Mouse (Mus musculus) midbrain, embryonic 16.5 days (tissue): ENCODE measurements at regions not wholly inside any gene's neighbourhood (a gene's known extent, or its start where the extent isn't known, plus 50 kb on each side); places are given as distances from the start of the nearest gene placed in this dataset.

ENCODE experiments used
- ATAC-seq: fragments of 200-750 bp; cut with Nextera tagmentation; 2 replicates; pipeline ENCODE4 v1.8.0; 2017; ENCODE audit warnings: moderate TSS enrichment
- H3K27ac ChIP-seq: fragments of 300-500 bp; sonication (generic); 2 replicates; pipeline ENCODE4 v1.5.1; 2014; ENCODE audit warnings: mild to moderate bottlenecking, low read length, mixed read lengths
- H3K27me3 ChIP-seq: fragments of 300-500 bp; sonication (generic); 2 replicates; pipeline ENCODE4 v1.6.1; 2014; ENCODE audit warnings: low read depth, low read length, mixed read lengths; ENCODE audit not compliant: control insufficient read depth, insufficient read depth
- H3K36me3 ChIP-seq: fragments of 300-500 bp; sonication (generic); 2 replicates; pipeline ENCODE4 v1.6.1; 2014; ENCODE audit warnings: mild to moderate bottlenecking, low read length, moderate library complexity, mixed read lengths; ENCODE audit not compliant: control insufficient read depth, insufficient read depth
- H3K4me1 ChIP-seq: fragments of 300-500 bp; sonication (generic); 2 replicates; pipeline ENCODE4 v1.6.1; 2014; ENCODE audit warnings: mild to moderate bottlenecking, low read length, mixed read lengths; ENCODE audit not compliant: control insufficient read depth, insufficient read depth
- H3K4me2 ChIP-seq: fragments of 300-500 bp; sonication (generic); 2 replicates; pipeline ENCODE4 v1.6.1; 2014; ENCODE audit warnings: mild to moderate bottlenecking, low read length, mixed read lengths
- H3K4me3 ChIP-seq: fragments of 300-500 bp; sonication (generic); 2 replicates; pipeline ENCODE4 v1.5.1; 2014; ENCODE audit warnings: low read depth, mild to moderate bottlenecking, low read length, moderate library complexity, mixed read lengths
- H3K9ac ChIP-seq: fragments of 300-500 bp; sonication (generic); 2 replicates; pipeline ENCODE4 v1.6.1; 2014; ENCODE audit warnings: low read depth, low read length, mixed read lengths
- H3K9me3 ChIP-seq: fragments of 300-500 bp; sonication (generic); replicated peaks from 2 replicates; pipeline ENCODE4 v1.6.1; 2014; ENCODE audit warnings: mild to moderate bottlenecking, low read length, mixed read lengths; ENCODE audit not compliant: control insufficient read depth, poor library complexity, severe bottlenecking
- WGBS: fragments of 180-500 bp; shearing (Covaris S2); extraction: QIAGEN DNeasy Blood & Tissue Kit; methylation state at CpG from one replicate; pipeline ENCODE4 v1.1.7; 2014; 5-methylcytosine and 5-hydroxymethylcytosine counted together

- peak overlapping the region; percentile 98 for H3K27ac ChIP-seq
- peak overlapping the region; percentile 83 for H3K4me2 ChIP-seq
- peaks cover 17% of the 10 kb centered on the region for H3K4me1 ChIP-seq
- peak overlapping the region; percentile 45 for H3K4me3 ChIP-seq
- H3K27me3 ChIP-seq: no peaks in the 10 kb centered on the region
- 23% methylated on average over 13 of the region's 13 CpGs for WGBS
- peak overlapping the region; percentile 85 for H3K9ac ChIP-seq
- no peaks in the 10 kb centered on the region for H3K9me3 ChIP-seq
- peak; percentile 43 for ATAC-seq
- no peaks in the 10 kb centered on the region for H3K36me3 ChIP-seq
Measured at GRCm38 (mm10) chr15:36937757-36938498, 69.6 kb downstream of the Zfp706 start.

DNA sequence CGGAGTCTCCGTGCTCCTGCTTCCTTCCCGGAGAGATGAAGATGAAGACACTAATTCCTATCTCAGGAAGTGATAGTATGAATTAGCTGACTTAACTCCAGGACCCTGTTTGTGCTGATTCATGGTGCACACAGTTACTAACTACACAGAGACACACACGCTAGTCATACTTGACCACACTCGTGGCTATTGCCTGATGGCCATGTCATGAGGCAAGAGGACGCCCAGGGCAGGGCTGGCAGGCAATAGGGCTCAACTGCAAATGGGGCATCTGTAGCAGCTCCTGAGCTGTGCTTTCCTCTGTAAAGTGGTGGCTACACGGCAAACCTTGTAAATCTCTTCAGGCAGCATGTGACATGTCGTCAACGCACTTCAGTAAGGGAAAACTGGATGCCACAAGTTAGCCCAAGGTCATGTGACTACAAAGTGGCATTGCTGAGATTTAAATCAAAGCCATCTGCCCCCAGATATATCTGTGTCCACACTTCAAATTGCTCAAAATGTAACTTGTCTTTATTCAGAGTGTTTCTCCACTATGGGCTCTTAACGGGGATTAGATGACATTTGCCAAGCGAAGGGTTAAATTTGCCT lies 70.4 kb downstream of the Zfp706 start:
- peaks cover 16% of the 10 kb centered on the region for H3K4me1 ChIP-seq
- no peaks in the 10 kb centered on the region for H3K9me3 ChIP-seq
- H3K36me3 ChIP-seq: no peaks in the 10 kb centered on the region
- 89% methylated on average over 11 of the region's 11 CpGs for WGBS
- no peak overlapping the region for H3K4me3 ChIP-seq
- H3K27me3 ChIP-seq: no peaks in the 10 kb centered on the region
- no peak overlapping the region for H3K9ac ChIP-seq
- no peak overlapping the region for H3K4me2 ChIP-seq
- no peak for ATAC-seq
- peak overlapping the region; percentile 98; the same call in 1 of the 2 replicates for H3K27ac ChIP-seq

GRCm38 (mm10) chr15:36934801-36935200 lies 72.8 kb downstream of the Zfp706 start:
- H3K27me3 ChIP-seq: no peaks in the 10 kb centered on the region
- H3K4me3 ChIP-seq: no peak overlapping the region
- WGBS: 55% methylated on average over 1 of the region's 3 CpGs
- no peaks in the 10 kb centered on the region for H3K9me3 ChIP-seq
- peaks cover 16% of the 10 kb centered on the region for H3K4me1 ChIP-seq
- no peak overlapping the region for H3K4me2 ChIP-seq
- H3K27ac ChIP-seq: no peak overlapping the region
- no peak for ATAC-seq
- no peaks in the 10 kb centered on the region for H3K36me3 ChIP-seq
- no peak overlapping the region for H3K9ac ChIP-seq

DNA sequence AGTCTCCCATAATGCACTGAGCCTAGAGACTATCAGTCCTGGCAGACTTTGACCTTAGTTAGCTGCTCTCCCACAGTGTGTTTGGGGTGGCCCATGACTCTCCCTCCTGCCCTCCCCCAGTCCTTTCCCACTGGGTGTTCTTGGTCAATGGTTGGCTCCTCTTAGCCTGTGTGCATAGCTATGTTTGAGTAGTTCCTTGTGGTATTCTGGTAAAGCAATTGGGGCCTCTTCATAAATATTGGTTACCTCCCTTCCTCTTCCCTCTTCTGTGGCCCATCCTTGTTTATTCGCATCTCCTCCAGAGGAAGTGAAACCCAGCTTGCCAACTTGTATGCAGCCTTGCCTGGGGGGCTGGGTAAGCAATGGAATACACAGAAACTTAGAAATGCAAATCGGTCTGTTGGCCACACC lies 74.0 kb downstream of the Zfp706 start:
- 92% methylated on average over 2 of the region's 2 CpGs for WGBS
- Histone ChIP-seq H3K9ac (no peak overlapping the region), H3K4me3 (no peak overlapping the region), H3K36me3 (no peaks in the 10 kb centered on the region), H3K4me2 (no peak overlapping the region), H3K27ac (no peak overlapping the region), H3K4me1 (peaks cover 7% of the 10 kb centered on the region), H3K9me3 (no peaks in the 10 kb centered on the region), H3K27me3 (no peaks in the 10 kb centered on the region)
- ATAC-seq: no peak

DNA sequence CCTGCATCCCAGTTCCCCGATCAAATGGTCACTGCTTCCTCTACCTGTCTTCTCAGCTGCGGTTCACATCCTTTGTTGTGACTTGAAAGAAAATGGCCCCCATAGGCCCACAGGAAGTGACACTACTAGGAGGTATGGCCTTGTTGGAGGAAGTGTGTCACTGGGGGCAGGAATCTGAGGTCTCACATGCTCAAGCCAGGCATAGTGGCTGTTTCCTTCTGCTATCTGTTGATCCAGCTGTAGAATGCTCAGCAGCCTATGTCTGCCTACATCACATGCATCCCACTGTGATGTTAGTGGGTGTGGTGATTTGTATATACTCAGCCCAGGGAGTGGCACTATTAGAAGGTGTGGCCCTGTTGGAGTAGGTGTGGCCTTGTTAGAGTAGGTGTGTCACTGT lies 76.1 kb downstream of the Zfp706 start:
- Histone ChIP-seq H3K9ac (no peak overlapping the region), H3K36me3 (no peaks in the 10 kb centered on the region), H3K9me3 (no peaks in the 10 kb centered on the region), H3K4me3 (no peak overlapping the region), H3K4me2 (no peak overlapping the region), H3K4me1 (no peaks in the 10 kb centered on the region), H3K27me3 (no peaks in the 10 kb centered on the region), H3K27ac (no peak overlapping the region)
- 72% methylated on average over 2 of the region's 2 CpGs for WGBS
- ATAC-seq: no peak

- no peak overlapping the region for H3K4me2 ChIP-seq
- no peaks in the 10 kb centered on the region for H3K27me3 ChIP-seq
- ATAC-seq: no peak
- H3K4me1 ChIP-seq: no peaks in the 10 kb centered on the region
- H3K27ac ChIP-seq: no peak overlapping the region
- no peak overlapping the region for H3K9ac ChIP-seq
- no peaks in the 10 kb centered on the region for H3K36me3 ChIP-seq
- no peaks in the 10 kb centered on the region for H3K9me3 ChIP-seq
- no peak overlapping the region for H3K4me3 ChIP-seq
- 84% methylated on average over 6 of the region's 6 CpGs for WGBS
Measured at GRCm38 (mm10) chr15:36930433-36930832, 77.1 kb downstream of the Zfp706 start.

DNA sequence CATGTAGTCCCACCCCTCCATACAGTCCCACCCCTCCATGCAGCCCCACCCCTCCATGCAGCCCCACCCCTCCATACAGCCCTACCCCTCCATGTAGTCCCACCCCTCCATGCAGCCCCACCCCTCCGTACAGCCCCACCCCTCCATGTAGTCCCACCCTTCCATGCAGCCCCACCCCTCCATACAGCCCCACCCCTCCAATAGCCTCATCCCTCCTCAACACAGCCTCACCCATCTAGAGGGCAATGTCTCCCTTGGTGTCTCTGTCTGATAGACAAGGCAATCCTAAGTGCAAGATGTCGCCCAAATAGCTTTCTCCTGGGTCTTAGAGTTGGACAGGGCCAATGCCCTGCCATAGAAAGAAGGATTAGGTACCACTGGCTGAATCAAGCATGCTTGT lies 77.8 kb downstream of the Zfp706 start:
- H3K9ac ChIP-seq: no peak overlapping the region
- H3K4me3 ChIP-seq: no peak overlapping the region
- H3K27me3 ChIP-seq: no peaks in the 10 kb centered on the region
- H3K27ac ChIP-seq: no peak overlapping the region
- H3K4me2 ChIP-seq: no peak overlapping the region
- whole genome bisulfite sequencing: 82% methylated on average over 2 of the region's 2 CpGs
- no peaks in the 10 kb centered on the region for H3K36me3 ChIP-seq
- no peaks in the 10 kb centered on the region for H3K9me3 ChIP-seq
- ATAC-seq: no peak
- H3K4me1 ChIP-seq: no peaks in the 10 kb centered on the region

DNA sequence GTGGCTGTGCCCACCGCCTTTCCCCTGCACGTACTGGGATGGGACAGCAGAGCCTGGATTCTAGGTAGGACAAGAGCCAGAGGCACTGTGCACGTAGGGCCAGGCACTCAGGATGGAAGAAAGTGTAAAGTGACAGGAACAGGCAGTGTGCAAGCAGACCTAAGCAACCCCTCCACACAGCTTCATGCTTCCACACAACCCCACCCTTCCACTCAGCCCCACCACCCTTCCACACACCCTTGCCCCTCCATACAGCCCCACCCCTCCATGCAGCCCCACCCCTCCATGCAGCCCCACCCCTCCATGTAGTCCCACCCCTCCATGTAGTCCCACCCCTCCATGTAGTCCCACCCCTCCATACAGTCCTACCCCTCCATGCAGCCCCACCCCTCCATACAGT lies 78.5 kb downstream of the Zfp706 start:
- Histone ChIP-seq H3K27me3 (no peaks in the 10 kb centered on the region), H3K4me3 (no peak overlapping the region), H3K9me3 (no peaks in the 10 kb centered on the region), H3K27ac (no peak overlapping the region), H3K9ac (no peak overlapping the region), H3K36me3 (no peaks in the 10 kb centered on the region), H3K4me2 (no peak overlapping the region), H3K4me1 (no peaks in the 10 kb centered on the region)
- no peak for ATAC-seq
- 95% methylated on average over 3 of the region's 3 CpGs for WGBS

DNA sequence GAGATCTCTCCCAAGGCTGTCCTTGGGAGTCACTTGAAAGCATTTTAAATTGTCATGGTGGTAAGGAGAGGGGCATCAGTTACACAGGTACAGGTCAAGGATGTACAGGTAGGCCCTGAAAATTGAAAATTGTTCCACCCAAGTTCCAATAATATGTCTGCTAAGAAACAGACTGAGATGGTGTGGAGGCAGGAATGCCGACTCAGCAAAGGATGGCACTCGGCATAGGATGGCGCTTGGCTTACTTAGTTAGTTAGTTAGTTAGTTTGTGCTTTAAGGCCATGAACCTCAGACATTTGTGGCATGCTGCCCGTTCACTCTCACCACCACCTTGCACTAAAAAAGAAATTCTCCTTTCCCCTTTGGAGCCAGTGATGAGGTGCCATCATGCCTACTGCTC lies 78.9 kb downstream of the Zfp706 start:
- Histone ChIP-seq H3K27ac (no peak overlapping the region), H3K4me3 (no peak overlapping the region), H3K36me3 (no peaks in the 10 kb centered on the region), H3K4me1 (no peaks in the 10 kb centered on the region), H3K4me2 (no peak overlapping the region), H3K27me3 (no peaks in the 10 kb centered on the region), H3K9ac (no peak overlapping the region), H3K9me3 (no peaks in the 10 kb centered on the region)
- WGBS: 98% methylated on average over 4 of the region's 4 CpGs
- no peak for ATAC-seq
